Mouse (Mus musculus) forebrain, embryonic 14.5 days (tissue): ENCODE measurements around the gene Cd9. TPM values are rescaled to one million over a fixed set of nuclear protein-coding genes. Genes with fewer than 3 reads are reported as not detected.

Source experiments
- ATAC-seq: fragments of 200-750 bp; cut with Nextera tagmentation; 2 replicates; pipeline ENCODE4 v1.8.0; 2017; ENCODE audit warnings: mild to moderate bottlenecking, moderate library complexity
- DNase-seq: peaks from one replicate; pipeline ENCODE4 v3.0.0-alpha.2; 2015; ENCODE audit warnings: low spot score
- H3K27ac ChIP-seq: fragments of 300-500 bp; sonication (generic); 2 replicates; pipeline ENCODE4 v1.5.1; 2014; ENCODE audit warnings: low read depth, mild to moderate bottlenecking, control low read depth, low read length, moderate library complexity
- H3K27me3 ChIP-seq: fragments of 300-500 bp; sonication (generic); replicated peaks from 2 replicates; pipeline ENCODE4 v1.6.1; 2014; ENCODE audit warnings: low read length, control low read depth, mixed read lengths; ENCODE audit not compliant: control insufficient read depth, insufficient read depth
- H3K36me3 ChIP-seq: fragments of 300-500 bp; sonication (generic); 2 replicates; pipeline ENCODE4 v1.6.1; 2014; ENCODE audit warnings: low read length, control low read depth; ENCODE audit not compliant: control insufficient read depth, insufficient read depth
- H3K4me1 ChIP-seq: fragments of 300-500 bp; sonication (generic); 2 replicates; pipeline ENCODE4 v1.6.1; 2014; ENCODE audit warnings: antibody characterized with exemption, low read length, control low read depth; ENCODE audit not compliant: control insufficient read depth, insufficient read depth
- H3K4me2 ChIP-seq: fragments of 300-500 bp; sonication (generic); 2 replicates; pipeline ENCODE4 v1.6.1; 2014; ENCODE audit warnings: mild to moderate bottlenecking, control low read depth, low read length
- H3K4me3 ChIP-seq: fragments of 300-500 bp; sonication (generic); 2 replicates; pipeline ENCODE4 v1.5.1; 2014; ENCODE audit warnings: low read depth, low read length, control low read depth
- H3K9ac ChIP-seq: fragments of 300-500 bp; sonication (generic); 2 replicates; pipeline ENCODE4 v1.6.1; 2014; ENCODE audit warnings: mild to moderate bottlenecking, low read length, control low read depth, moderate library complexity
- H3K9me3 ChIP-seq: fragments of 300-500 bp; sonication (generic); replicated peaks from 2 replicates; pipeline ENCODE4 v1.6.1; 2016; ENCODE audit warnings: low read length, control low read depth, mixed read lengths; ENCODE audit not compliant: control insufficient read depth
- WGBS: fragments of 180-500 bp; shearing (Covaris S2); extraction: QIAGEN DNeasy Blood & Tissue Kit; methylation state at CpG from one replicate; pipeline ENCODE4 v1.1.7; 2014; 5-methylcytosine and 5-hydroxymethylcytosine counted together
- polyA plus RNA-seq: library from polyadenylated mRNA; unstranded; fragments of >200 nt; fragmentation: Nextera tagmentation; extraction: Ambion mirVana; gene quantifications from 2 replicates; pipeline ENCODE4 v1.2.1, GENCODE M21; 2014

Cd9 gene
- polyA plus RNA-seq, 1 experiment from 2014 or later, result 77.8 TPM

DNA sequence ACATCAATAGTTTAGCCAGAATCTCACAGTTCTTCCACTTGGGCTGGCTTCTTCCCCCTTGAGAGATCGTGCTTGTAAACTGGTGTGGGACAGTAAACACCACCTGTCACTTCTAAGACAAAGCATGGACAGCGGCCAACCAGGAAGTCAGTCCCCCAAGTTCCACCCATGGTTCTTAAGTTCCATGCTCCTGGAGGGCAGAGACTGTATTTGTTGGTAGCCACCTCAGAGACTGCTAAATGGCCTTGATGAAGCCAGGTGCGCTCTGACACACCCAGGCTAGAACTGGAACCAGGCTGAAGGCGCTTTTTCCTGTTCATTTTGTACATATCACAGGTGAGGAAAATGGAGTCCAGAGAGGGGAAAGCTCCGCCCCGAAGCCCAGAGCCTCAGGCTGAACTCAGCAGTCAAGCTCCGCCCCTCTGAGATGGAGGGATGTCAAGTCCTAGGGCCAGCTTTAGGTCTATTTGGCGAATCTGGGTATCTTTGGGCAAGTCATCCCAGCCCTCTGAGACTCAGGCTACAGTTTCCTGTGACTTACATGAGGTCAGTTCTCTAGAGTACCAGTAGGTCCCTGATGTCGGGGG is 34.1 kb upstream of the Cd9 start:
- Histone ChIP-seq H3K4me2 (no peak overlapping the region), H3K4me1 (no peaks in the 10 kb centered on the region), H3K36me3 (no peaks in the 10 kb centered on the region), H3K27me3 (no peaks in the 10 kb centered on the region), H3K4me3 (no peak overlapping the region), H3K27ac (no peak overlapping the region), H3K9ac (no peak overlapping the region), H3K9me3 (no peaks in the 10 kb centered on the region)
- no peak for DNase-seq
- ATAC-seq, result no peak
- WGBS, result 86% methylated on average over 9 of the region's 9 CpGs

DNA sequence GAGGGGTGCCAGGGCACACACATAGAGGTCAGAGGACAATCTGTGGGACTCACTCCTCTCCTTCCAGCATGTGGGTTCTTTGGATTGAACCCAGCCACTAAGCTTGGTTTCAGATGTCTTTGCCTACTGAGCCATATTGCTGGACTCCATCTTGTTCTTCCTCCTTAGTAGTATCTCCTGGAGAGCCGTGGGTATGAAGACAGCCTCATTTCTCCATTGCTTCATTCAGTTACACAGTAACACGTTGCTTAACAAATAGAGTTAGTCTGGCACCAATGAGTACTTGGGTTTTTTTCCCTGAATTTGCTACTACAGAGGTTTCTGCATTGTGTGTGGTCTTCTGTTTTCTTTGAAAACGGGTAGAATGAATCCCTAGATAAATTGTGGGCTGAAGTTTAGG is 31.5 kb upstream of the Cd9 start:
- Histone ChIP-seq H3K4me1 (no peaks in the 10 kb centered on the region), H3K4me3 (no peak overlapping the region), H3K4me2 (no peak overlapping the region), H3K36me3 (no peaks in the 10 kb centered on the region), H3K27me3 (no peaks in the 10 kb centered on the region), H3K9me3 (no peaks in the 10 kb centered on the region), H3K27ac (no peak overlapping the region), H3K9ac (no peak overlapping the region)
- WGBS, result 71% methylated on average over 3 of the region's 3 CpGs
- DNase-seq (no peak), ATAC-seq (no peak)

DNA sequence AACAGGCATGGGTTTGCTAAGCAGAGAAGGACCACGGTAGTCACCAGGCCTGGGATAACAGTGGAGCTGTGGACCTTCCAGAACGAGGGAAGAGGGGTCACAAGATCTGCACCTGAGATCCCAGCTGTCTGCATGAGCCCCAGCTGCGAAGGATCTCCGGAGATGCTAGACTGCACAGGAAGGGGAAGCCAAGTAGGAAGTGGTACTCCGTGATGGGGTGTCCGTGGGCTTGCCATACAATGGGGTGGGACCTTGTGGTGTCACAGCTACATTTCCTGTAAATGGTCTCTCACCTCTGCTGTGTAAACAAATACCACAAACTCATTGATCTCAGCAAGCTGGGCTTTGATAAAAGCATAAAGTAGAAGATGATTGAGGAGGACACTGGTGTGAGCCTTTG is 29.4 kb upstream of the Cd9 start:
- no peaks in the 10 kb centered on the region for H3K36me3 ChIP-seq
- no peak overlapping the region for H3K4me3 ChIP-seq
- H3K27me3 ChIP-seq, result no peaks in the 10 kb centered on the region
- ATAC-seq, result no peak
- H3K27ac ChIP-seq, result no peak overlapping the region
- H3K4me2 ChIP-seq, result no peak overlapping the region
- 92% methylated on average over 6 of the region's 6 CpGs for WGBS
- DNase-seq, result no peak
- no peak overlapping the region for H3K9ac ChIP-seq
- H3K9me3 ChIP-seq, result no peaks in the 10 kb centered on the region
- H3K4me1 ChIP-seq, result no peaks in the 10 kb centered on the region

DNA sequence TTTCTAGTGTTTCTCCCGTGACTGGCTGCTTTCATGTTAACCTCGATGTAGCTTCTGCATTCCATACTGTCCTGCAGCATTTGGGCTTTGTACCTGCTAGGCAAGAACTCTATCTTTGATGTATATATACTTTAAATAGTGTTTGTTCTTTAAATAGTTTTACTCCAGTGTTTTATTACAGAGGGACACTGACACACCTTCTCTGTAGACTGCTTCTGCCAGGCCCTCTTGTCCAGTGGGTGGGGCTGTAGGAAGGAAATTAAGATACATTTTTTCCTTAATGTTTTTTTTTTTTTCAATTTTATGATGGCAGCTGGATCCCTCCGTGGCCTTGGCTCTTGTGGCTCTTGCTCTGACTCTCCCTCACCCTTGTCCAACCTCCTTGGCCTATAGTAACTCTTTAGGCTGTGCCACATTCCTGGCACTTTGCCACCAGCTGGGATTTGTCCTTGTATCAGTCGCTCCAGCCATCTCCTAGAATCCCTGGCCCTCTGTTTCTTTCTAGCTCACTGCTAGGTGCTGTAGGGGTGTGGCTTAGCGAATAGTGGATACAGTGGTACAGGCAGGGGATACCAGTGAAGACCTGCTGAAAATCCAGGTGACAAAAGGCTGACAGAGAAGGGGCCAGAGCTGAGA is 27.1 kb upstream of the Cd9 start:
- H3K9me3 ChIP-seq, result no peaks in the 10 kb centered on the region
- H3K4me2 ChIP-seq, result no peak overlapping the region
- no peak overlapping the region for H3K4me3 ChIP-seq
- DNase-seq, result no peak
- H3K4me1 ChIP-seq, result no peaks in the 10 kb centered on the region
- H3K27ac ChIP-seq, result no peak overlapping the region
- no peaks in the 10 kb centered on the region for H3K27me3 ChIP-seq
- 63% methylated on average over 5 of the region's 5 CpGs for WGBS
- ATAC-seq, result no peak
- no peaks in the 10 kb centered on the region for H3K36me3 ChIP-seq
- no peak overlapping the region for H3K9ac ChIP-seq

DNA sequence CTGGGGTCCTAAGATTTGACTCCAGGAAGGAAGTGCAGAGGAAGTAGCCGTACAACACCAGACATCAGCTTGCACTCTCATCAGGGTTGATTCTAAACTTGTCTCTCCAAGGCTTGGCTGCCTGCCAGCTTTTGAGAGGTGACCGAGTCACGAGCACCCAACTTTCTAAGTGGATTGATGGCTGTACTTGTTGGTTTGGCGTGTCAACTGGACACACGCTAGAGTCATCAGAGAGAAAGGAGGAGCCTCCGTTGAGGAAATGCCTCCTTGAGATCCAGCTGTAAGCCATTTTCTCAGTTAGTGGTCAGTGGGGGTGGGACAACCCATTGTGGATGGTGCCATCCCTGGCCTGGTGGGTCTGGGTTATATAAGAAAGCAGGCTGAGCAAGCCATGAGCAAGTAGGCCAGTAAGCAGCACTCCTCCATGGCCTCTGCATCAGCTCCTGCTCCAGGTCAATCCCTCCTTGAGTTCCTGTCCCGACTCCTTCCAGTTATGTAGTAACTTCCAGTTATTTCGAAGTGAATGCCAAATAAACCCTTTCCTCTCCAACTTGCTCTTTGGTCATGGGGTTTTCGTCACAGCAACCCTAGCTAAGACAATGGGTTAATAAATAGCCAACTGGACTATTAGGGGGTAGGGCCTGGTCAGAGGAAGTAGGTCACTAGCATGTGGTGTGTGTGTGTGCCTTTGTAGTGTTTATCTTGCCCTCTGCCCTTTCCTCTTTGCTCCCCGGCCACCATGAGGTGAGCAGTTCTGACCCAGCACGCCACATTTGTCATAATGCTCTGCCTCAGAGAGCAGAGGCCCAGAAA is 21.1 kb upstream of the Cd9 start:
- Histone ChIP-seq H3K27me3 (no peaks in the 10 kb centered on the region), H3K4me1 (no peaks in the 10 kb centered on the region), H3K9me3 (no peaks in the 10 kb centered on the region), H3K4me3 (no peak overlapping the region), H3K36me3 (no peaks in the 10 kb centered on the region), H3K9ac (no peak overlapping the region), H3K4me2 (no peak overlapping the region), H3K27ac (no peak overlapping the region)
- WGBS, result 85% methylated on average over 11 of the region's 11 CpGs
- peak; percentile 31 for DNase-seq
- no peak for ATAC-seq

DNA sequence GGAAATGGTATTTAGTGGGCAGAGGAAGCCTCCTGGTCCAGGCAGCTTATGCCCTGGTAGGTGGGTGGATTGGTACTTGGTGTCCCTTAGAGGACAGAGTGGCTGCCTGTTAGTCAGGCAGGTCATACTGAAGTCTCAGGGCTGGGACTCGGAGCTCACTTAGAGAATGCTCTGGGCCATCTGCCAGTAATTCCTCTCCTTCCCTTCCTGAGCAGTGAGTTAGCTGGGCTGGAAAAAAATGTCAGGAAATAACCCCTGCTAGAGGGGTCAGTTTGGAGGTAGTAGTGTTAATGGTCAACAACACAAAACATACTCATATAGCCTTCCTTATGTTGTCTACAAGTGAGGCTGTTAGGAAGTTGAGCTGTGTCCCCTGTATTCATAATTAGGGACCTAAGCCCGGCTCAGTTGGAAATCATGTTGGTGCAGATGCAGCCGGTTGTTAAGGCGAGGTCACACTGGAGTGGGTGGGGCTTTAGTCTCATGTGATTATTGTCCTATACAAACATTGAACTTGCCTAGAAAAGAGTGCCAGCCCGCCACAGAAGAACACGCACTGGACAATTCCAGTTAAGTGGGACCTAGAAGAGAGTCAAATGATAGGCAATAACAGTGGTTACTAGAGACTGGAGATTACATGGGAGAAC is 18.5 kb upstream of the Cd9 start:
- Histone ChIP-seq H3K4me2 (no peak overlapping the region), H3K9ac (no peak overlapping the region), H3K36me3 (no peaks in the 10 kb centered on the region), H3K27me3 (no peaks in the 10 kb centered on the region), H3K9me3 (no peaks in the 10 kb centered on the region), H3K27ac (no peak overlapping the region), H3K4me1 (no peaks in the 10 kb centered on the region), H3K4me3 (no peak overlapping the region)
- ATAC-seq (no peak), DNase-seq (no peak)
- 62% methylated on average over 6 of the region's 6 CpGs for WGBS

DNA sequence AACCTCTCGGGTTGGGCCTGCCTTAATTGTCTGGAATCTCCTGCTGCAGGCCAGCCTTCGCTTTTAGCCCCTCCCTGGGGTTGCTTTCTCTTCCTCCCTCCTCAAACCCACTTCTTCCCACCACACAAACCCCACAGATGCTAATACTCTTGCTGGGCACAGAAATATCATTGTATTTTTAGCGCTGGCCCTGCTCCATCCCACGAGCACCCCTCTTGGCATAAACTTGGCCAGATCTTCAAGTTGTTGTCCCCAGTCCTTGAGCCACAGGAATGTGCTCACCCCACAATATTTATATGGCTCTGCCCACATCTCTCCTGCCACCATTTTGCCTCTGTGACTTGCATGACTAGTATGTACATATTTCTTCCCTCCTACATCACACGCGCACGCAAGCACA is 16.6 kb upstream of the Cd9 start:
- Histone ChIP-seq H3K9me3 (no peaks in the 10 kb centered on the region), H3K27ac (no peak overlapping the region), H3K9ac (no peak overlapping the region), H3K4me3 (no peak overlapping the region), H3K36me3 (no peaks in the 10 kb centered on the region), H3K4me2 (no peak overlapping the region), H3K4me1 (no peaks in the 10 kb centered on the region), H3K27me3 (no peaks in the 10 kb centered on the region)
- ATAC-seq (no peak), DNase-seq (no peak)
- WGBS, result 80% methylated on average over 7 of the region's 7 CpGs

DNA sequence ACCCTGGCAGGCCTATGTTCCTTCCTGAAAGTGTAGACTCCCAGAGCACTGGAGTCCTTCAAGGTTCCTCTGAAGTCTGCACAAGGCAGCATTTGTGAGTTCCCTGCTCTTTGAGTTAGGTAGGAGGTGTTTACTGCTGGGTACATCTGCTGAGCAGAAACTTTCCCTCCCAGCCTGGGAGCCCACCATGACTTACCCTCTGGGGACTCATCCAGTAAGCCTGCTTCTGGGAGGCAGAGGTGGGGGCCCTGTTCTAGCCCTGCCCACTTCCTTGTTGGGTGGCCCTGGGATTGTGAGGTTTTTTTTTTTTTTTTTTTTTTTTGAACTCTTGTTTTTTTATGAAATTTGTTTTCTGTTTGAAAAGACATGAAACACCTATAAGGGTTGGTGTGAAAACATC is 16.1 kb upstream of the Cd9 start:
- H3K4me1 ChIP-seq, result no peaks in the 10 kb centered on the region
- no peak for ATAC-seq
- H3K27me3 ChIP-seq, result no peaks in the 10 kb centered on the region
- no peak overlapping the region for H3K4me2 ChIP-seq
- H3K9ac ChIP-seq, result no peak overlapping the region
- no peaks in the 10 kb centered on the region for H3K36me3 ChIP-seq
- H3K27ac ChIP-seq, result no peak overlapping the region
- no peak overlapping the region for H3K4me3 ChIP-seq
- no peaks in the 10 kb centered on the region for H3K9me3 ChIP-seq
- DNase-seq, result no peak

DNA sequence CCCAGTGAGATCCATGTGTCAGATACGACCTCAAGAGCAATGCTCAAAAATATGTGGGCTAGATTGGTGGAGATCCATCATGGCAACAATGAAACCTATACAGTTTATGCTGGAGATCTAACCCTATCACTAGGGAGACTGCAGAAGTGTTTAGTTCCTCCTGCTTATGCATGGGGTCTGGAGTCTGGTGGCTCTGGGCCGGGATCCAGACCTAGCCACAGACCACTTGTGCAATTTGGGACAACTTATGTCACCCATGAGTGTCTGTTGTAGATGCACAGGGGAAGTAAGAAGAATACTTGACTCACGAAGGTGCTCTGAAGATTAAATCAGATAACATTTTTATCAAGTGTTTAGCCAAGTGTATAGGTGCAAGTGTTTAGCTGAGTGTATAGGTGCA is 15.2 kb upstream of the Cd9 start:
- WGBS, result 87% methylated on average over 3 of the region's 3 CpGs
- DNase-seq, result no peak
- Histone ChIP-seq H3K9me3 (no peaks in the 10 kb centered on the region), H3K9ac (no peak overlapping the region), H3K27ac (no peak overlapping the region), H3K4me1 (no peaks in the 10 kb centered on the region), H3K27me3 (no peaks in the 10 kb centered on the region), H3K4me3 (no peak overlapping the region), H3K4me2 (no peak overlapping the region), H3K36me3 (no peaks in the 10 kb centered on the region)
- ATAC-seq, result no peak
